Mouse (Mus musculus): ENCODE measurements around the gene Ntsr1.

- TF ChIP-seq CTCF (IDR thresholded peaks at IDR 0.05; ENCODE audit: borderline replicate concordance, insufficient read depth, low read depth, low read length) (no peak), POLR2A (IDR thresholded peaks at IDR 0.05; ENCODE audit: borderline replicate concordance, insufficient read depth, low read length) (no peak)
These were observed 43.9 kb downstream of the Ntsr1 start for GRCm38 (mm10) chr2:180543675-180544074.
